Mouse (Mus musculus): Measurements from ENCODE around the gene Rhobtb1.

DNA sequence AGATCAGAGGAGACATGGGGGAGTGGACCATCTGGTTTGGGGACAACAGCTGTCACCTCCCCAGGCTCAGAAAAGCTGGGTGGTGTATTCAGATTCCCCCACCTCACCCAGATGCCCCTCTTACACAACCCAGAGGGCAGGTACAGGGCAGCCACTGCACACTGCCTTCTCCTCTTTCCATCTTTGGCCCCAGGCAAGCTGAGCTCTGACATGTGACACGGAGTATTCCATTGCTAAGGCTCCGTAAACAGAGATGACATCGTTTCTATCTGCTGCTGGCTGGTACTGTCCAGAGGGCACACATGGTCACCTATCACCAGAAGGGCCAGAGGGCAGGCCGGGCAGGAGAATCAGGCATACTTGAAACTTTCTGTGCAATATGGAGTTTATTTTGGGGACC lies 136.9 kb downstream of the Rhobtb1 start:
- TF ChIP-seq CTCF (IDR thresholded peaks at IDR 0.05; ENCODE audit: borderline replicate concordance, insufficient read depth, low read length), result no peak
- no peak for TF ChIP-seq POLR2A (IDR thresholded peaks at IDR 0.05; ENCODE audit: low read depth, low read length)
